Mouse (Mus musculus): ENCODE data around the gene Mgst3. TPM values are rescaled to one million over a fixed set of nuclear protein-coding genes. Genes with fewer than 3 reads are reported as not detected.

The Mgst3 gene
- 30.5 and 70.8 TPM in 2 replicates for polyA plus RNA-seq (2012; rRNA removed)

DNA sequence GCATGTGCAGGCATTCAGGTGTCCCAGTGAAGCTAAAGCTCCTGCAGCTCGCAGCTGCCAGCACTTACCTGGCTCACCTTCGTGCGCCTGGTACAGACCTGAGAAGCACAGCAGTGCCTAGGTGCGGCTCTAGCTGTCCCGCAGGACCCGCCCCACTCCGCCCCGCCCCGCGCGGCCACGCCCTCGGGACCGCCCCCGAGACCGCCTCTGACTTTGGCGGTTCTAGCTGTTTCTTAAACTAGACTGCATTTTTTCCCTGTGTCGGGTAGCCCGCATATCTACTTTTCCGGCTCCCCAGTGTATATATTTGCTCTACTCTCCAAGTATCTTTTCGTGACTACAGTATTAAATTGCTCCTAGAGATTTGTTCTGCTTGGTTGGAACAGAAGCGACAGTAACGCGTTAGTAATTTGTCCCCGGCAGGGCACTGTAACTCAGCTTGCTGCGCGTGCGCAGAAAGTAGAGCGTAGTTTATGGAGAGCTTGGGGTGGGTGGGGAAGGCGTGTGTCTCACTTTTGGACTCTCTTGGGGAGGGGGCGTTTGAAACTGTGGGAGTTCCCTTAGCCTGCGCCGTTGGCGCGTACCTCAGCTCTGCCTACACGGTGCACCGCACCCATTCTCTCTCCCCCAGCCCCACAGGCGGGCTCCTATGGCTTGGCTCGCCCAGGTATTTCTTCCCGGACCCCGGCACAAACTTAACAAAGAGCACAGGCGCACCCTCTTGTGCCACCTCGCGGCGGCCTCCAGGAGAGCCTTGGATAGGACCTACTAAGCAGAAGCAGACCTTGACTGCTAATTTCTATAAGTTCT lies at the start of gene Mgst3:
Mgst3 (minus strand) TSS at position 159 of the 810 bp plus-strand sequence.

DNA sequence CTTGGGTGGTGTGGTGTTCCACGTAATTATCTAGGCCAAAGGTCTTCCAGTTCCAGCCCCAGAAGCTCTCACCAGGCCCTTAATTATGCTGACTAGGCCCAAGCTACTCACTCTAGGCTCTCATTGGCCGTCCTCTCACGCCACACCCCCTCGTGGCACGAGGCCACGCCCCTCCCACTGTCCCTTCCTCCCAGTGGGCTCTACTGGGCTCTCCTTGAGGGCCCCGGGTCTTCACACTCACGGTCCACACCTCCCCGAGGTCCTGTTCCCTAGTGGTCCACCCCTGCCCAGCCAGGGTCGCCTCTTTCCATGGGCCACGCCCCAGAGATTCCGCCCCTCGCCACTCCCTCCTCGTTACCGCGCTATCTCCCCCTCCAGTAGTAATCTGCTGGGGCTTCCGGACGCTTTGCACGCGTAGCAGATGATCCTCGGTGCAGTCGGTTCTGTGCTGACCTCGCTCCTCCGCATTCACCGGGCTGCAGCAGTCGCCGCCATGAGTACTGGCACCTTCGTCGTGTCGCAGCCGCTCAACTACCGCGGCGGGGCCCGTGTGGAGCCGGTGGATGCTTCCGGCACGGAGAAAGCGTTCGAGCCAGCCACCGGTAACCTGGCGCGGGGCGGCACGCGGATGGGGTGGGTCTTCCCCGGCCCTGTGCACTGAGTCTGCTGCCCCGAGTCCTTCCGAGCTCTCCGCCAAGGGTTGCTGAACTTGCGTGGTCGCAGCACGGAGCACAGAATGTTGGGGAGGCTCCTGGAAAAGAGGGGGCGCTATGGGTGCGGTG lies 43.6 kb downstream of the Mgst3 start, which contains the start of gene Aldh9a1:
Aldh9a1 (plus strand) TSS at position 177 of the 782 bp plus-strand sequence.

Other genes starting within 250 kb of the Mgst3 start
- gene Uck2, start 108.5 kb downstream of the Mgst3 start, polyA plus RNA-seq (2012; rRNA removed): 65.0 and 67.5 TPM in 2 replicates
- 28.8 and 63.3 TPM in 2 replicates for gene Tmco1, start 85.5 kb downstream of the Mgst3 start, polyA plus RNA-seq (2012; rRNA removed)
- 28.4 and 29.1 TPM in 2 replicates for gene Aldh9a1, start 43.9 kb downstream of the Mgst3 start, polyA plus RNA-seq (2012; rRNA removed)
- not detected in 2 replicates for gene Lrrc52, start 72.9 kb upstream of the Mgst3 start, polyA plus RNA-seq (2012; rRNA removed)
- 1.2 and 6.0 TPM in 2 replicates for gene Rxrg, start 204.5 kb upstream of the Mgst3 start, polyA plus RNA-seq (2012; rRNA removed)